Mouse (Mus musculus) thymus, adult 2 months (tissue): ENCODE measurements at regions not wholly inside any gene's neighbourhood (a gene's known extent, or its start where the extent isn't known, plus 50 kb on each side); places are given as distances from the start of the nearest gene placed in this dataset.

ENCODE experiments used
- CTCF ChIP-seq: fragments of 200-500 bp; IDR thresholded peaks from 2 replicates; pipeline ENCODE4 v1.5.1; 2012; ENCODE audit warnings: mild to moderate bottlenecking, control low read depth, low read length, moderate library complexity, borderline replicate concordance; ENCODE audit not compliant: control insufficient read depth, poor library complexity, insufficient read depth; ENCODE audit errors: extremely low read depth
- POLR2A ChIP-seq: fragments of 200-500 bp; IDR thresholded peaks from 2 replicates; pipeline ENCODE4 v1.6.1; 2012; ENCODE audit warnings: mild to moderate bottlenecking, low read length, control low read depth, moderate library complexity; ENCODE audit not compliant: control insufficient read depth, poor library complexity, insufficient read depth; ENCODE audit errors: extremely low read depth

DNA sequence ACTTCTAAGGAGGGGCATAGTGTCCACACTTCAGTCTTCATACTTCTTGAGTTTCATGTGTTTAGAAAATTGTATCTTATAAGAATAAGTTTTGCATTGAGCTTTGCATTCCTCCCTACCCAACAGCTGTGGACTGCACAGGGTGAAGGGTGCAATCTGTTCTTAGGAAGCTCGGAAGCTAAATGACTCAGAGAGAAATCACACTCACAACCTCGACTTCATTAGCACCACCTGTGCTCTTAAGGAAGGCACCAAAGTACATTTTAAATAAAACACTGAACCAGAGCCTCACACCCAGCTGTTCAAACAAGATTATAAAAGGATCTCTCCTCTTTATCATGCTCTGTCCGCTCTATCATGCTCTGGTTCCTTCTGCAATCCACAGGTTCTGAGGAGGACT lies 110.1 kb upstream of the Actbl2 start:
- no peak for TF ChIP-seq POLR2A
- no peak for TF ChIP-seq CTCF
